Mouse (Mus musculus) heart, adult 8-10 months (tissue): ENCODE results near the gene Lsm11. TPM values are rescaled to one million over a fixed set of nuclear protein-coding genes. Genes with fewer than 3 reads are reported as not detected.
A peak's percentile ranks its signal among the peaks of the same experiment; 100 is the strongest.

Experiments
- DNase-seq: peaks from one replicate; pipeline ENCODE4 v3.0.0; 2022; ENCODE audit warnings: low spot score
- total RNA-seq, 4 experiments: library from RNA; stranded (reverse); gene quantifications; 2 replicates each; pipeline ENCODE4 v1.2.4; 2022

The Lsm11 gene
- total RNA-seq, 4 experiments from 2014 or later, result 2.1 to 3.5 (median 3.1) TPM

DNA sequence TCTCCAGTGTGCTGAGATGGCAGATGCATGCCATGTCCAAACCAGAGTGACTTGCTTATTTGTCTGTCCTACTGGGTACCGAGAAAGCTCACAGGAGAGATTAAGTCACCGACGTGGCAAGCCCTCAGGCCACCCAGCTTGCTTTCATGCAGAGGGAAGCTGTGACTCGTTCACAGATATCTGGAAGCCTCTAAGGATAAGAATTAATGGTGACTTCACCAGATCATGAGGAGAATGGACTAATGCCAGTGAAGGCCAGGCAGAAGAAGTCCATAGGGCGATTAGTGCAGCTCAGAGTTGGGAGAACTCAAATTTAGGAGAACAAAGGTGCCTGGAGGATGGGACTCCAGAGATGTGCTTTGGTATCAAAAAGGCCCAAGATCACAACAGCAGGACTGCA, 17.3 kb downstream of the Lsm11 start:
- no peak for DNase-seq

DNA sequence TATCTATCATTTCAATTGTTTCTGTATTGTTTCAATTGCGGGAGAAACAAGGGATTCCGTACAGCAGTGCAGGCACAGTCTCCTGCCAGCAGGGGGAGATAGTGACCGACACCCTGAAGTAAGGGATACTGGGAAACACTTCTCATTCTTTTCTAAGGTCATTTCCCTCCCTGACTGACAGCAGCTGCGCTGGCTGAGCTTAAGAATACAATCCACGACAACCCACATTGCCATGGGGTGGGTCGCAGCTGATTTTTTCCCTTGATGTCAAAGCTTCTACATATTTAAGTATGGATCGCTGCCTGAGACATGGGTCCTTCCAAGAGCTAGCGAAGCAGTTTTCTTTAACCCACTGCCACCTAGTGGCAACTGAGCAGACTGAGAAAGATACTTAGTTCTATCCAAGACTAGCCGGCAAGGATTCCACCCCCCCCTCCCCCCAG, 18.1 kb downstream of the Lsm11 start:
- peak; percentile 79 for DNase-seq

DNA sequence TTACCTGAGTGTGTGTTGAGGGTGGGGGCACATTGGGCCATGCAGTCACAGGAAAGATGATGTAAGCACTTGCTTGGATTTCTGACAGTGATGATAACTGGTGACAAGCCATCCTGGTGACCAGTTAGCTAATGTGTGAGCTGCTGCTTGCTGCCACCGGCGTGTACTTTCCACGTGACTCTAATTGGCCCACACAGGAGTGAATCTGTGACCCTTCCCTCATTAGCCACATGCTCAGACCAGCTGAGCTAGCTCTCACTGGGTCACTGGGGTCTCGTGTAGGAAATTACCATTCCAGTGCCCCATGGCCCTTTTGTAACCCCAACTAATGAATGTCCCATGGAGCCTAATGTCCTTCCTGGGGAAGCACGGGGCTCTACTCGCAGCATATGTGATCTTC, 19.3 kb downstream of the Lsm11 start:
- no peak for DNase-seq

DNA sequence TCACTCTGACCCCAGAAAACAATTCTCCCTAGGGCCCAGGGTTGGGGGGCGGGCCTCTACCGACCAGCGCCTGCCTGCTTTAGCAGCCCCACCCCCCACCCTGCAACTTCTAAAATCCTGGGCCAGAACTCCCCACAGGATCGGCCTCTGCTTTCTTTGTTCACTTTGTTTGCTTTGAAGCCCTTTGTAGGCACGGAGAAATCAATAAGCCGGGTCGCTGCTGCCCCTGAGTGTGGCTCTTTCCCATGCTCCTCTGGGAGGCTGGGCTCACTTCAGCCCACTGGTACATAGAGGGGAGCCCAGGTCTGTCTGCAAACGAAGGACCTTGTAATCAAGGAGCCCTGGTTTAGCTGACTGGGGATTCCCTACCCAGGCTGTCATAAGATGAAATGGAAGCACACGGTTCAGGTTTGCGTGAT, 23.2 kb downstream of the Lsm11 start:
- no peak for DNase-seq

DNA sequence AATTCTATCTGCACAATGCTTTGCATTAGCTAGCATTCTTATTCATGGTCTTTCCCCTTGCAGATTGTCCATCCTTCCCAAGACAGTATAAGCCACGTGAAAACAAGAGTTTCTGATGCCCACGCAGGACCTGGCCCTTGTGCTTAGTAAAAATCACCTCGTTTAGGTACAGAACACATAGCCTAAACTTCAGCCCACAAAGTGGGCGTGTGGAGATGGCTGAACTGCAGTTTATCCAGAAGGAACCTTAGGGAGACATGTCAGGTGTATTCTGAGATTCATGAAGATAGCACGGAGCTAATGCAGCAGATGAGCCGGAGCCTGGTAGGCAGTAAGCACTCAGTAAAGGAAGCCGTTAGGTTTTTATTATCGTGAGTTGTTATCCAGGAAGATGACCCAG, 23.7 kb downstream of the Lsm11 start:
- DNase-seq, result no peak

DNA sequence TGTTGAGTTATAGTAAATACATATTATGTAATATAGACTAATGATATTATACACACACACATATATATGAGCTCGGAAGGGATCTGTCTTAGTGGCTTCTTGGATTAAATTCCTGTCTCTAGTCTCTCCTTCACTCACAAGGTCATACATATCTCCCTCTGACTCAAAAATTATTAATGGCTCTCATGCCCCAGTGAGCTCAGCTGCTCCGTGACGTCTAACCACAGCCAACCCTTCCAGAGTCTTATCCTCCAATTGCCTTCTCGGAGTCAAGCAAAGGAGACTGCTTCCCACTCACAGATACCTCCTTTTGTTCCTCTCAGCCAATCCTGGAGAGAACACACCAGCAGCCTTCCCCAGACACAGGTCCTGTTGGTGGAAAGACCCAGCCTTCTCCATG, 25.9 kb downstream of the Lsm11 start:
- DNase-seq, result no peak

DNA sequence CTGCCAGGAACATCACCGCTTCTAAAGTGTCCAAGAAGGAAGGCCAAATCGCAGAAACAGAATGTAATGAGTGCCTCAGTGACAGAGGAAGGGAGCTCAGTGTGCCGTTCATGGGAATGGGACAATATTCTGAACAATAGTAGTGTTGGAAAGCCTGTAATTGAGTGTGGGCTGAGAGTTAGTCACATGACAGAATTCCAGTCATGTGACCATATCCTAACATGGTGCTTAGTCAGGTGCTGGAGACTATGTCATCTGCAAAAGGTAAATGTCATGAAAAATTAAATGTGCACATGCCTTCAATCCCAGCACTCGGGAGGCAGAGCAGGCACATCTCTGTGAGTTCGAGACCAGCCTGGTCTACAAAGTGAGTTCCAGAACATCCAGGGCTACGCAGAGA, 26.7 kb downstream of the Lsm11 start:
- no peak for DNase-seq

DNA sequence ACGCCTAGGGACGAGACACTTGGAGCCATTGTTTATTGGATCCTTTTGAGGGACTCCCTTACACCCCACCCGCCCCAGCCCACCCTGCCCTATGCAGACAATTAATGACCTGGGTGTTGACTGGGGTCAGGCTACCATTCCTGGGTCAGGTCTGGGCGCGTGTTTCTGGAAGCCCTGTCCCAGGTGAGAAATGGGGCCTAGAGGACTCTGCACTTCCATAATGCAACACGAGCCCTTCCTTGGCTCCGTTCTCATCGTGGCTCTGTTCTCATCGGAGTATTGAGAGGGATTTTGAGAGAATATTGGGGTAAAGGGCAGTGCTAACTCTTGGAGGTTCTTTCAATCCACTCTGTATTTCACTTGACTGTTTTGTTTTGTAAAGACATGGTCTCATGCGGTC, 28.5 kb downstream of the Lsm11 start:
- DNase-seq, result no peak

DNA sequence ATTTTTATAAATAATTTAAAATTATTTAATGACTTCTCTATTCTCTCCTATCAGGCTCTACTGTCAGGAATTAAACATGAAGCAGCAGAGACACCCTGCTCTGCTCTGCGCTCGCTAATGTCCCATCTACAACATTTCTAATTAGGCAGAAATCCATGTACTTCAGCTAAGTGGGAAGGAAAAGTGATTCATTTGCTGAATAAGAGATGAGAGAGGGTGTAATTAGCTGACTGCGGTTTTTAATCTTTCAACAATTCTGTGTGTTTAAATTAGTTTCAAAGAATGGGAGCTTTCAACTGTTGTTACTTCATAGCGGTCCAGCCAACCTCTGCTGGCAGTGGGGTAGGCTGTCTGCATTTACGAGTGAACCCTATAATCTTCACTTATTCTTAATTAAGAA, 34.0 kb downstream of the Lsm11 start:
- DNase-seq, result no peak

DNA sequence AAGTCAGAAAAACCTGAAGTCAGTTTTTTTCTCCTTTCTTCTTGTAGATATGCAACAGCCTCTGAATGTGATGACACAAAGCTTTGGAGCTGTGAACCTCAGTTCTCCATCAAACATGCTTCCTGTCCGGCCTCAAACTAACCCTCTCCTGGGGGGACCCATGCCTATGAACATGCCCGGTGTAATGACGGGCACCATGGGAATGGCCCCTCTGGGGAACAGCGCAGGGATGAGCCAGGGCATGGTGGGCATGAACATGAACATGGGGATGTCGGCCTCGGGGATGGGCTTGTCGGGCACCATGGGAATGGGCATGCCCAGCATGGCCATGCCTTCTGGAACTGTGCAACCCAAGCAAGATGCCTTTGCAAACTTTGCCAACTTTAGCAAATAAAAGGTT, 35.8 kb downstream of the Lsm11 start:
- no peak for DNase-seq

DNA sequence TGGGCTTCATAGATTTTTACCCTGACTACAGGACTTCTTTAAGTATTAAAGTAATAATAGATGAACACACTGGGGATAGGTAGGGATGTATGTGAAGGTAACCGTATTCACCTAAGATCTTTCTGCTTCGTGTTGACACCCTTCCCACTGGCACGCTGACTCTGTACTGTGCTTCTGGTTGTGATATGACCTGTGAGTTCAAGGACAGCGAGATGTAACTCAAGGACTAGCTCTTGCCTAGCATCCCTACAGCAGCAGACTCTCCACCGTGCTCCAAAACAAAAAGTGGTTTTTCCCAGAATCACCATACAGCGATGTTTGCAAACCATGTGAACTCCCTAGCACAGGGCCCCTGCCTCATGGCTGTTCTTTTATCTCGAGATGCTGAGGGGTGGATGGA, 36.7 kb downstream of the Lsm11 start:
- DNase-seq, result no peak

DNA sequence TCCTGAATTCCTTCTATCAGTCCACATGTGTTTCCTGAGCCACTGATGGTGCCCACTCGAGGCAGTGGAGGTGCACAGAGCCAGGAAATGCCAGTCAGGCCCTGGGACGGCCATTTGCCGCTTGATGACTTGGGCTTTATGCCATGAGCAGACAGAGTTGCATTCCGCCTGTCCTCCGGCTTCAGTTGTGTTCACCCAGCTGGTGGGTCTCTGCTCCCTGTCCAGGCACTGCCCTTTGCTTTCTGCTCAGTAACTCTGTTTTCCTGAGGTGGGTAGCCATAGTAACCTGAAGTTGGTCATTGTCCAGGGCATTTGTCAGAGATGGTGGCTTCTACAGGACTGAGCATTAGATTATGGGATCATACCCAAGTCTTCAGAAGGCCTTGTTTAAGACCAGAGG, 37.4 kb downstream of the Lsm11 start:
- DNase-seq, result no peak

DNA sequence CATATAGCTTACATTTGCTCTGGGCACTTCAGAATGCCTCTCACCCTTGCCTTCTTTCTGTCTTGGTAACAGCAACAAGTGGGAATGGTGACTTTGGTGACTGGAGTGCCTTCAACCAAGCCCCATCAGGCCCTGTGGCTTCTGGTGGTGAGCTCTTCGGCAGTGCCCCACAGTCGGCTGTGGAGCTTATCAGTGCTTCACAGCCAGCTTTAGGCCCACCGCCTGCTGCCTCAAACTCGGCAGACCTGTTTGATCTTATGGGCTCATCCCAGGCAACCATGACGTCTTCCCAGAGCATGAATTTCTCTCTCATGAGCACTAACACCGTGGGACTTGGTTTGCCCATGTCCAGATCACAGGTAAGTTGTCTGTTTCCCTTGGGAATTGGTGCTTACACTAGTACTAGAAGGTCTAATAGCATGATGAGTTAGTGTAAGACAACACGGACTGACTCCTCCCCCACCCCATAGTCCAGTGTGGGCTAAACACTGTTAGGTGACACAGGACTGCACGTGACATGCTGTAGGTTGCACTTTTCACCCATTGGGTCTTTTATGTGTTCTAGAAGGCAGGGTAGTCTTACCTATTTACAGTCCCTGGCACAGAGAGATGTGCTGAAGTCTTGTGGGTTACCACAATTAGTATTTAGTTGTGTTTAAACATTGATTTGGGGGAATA, 38.5 kb downstream of the Lsm11 start:
- no peak for DNase-seq

DNA sequence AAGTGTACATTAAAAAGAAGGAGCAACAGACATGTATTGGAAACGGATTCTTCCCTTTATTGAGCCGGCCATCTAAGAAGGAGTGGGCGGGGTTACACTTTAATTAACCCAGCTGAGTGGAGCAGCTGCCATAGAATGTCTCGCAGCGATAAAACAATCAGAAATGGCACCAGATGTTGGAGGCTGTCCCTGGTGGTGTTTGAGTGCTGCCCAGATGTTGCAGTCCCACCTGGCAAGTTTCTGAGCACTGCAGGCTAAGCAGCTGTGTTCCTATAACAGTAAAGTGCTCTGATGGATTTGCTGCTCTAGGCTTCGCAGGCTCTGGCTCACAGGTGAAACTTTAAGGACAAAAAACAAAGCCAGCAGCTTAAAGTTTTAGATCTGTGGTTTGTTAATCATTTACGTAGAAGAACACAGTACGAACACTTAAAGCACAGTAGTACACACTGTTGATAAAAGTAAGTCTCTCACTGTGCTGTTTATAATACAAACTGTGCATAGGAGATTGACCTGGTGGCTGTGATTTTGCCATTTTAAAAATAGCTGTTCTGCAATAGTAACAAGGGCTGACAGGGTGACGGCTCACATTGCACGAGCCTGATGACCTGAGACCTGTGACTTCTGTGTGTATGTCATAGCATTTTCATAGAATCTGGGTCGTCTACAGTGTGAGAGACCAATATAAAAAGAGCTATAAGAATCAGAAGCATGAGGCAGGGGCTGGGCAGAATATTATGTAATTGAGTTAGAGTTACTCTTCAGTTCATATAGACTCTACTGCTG, 44.3 kb downstream of the Lsm11 start:
- DNase-seq, result peak; percentile 38

DNA sequence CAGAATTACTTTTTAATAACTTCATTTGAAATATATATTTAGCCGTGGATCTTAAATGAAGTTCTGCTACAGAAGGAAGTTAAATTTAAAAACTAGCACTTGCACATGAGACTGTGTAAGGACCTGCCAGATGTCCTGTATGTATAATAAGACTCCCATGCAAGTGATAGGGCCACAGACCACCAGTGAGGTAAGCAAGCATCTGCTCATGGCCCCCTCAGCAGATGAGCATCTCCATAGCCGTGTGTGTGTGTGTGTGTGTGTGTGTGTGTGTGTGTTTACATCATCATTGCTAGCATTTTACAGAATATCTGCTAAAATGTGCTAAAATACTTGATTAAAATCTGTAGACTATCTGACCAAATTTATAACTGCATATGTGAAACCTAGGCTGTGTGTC, 47.3 kb downstream of the Lsm11 start:
- no peak for DNase-seq

DNA sequence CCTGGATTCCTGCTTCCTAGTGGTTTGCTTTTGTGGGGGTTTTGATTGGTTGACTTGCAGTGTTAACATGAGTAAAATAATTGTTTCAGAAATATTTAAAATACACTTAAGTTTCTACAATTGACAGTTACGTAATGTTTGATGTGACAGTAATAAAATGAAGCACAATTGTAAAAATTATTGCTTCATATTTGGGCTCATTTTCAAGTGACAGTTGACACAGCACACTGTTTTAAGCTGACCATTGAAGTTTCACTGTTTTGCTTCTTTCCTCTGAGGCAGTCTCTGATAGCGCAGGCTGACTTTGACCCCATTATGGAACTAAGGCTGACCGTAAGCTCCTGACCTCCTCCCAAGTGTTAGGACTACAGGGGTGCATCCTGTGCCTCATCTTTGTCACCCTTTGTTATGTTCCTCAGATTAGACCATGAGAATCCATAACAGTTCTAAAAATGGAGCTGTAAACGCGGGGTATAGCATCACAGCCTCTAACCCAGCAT, 51.8 kb downstream of the Lsm11 start:
- DNase-seq, result no peak

DNA sequence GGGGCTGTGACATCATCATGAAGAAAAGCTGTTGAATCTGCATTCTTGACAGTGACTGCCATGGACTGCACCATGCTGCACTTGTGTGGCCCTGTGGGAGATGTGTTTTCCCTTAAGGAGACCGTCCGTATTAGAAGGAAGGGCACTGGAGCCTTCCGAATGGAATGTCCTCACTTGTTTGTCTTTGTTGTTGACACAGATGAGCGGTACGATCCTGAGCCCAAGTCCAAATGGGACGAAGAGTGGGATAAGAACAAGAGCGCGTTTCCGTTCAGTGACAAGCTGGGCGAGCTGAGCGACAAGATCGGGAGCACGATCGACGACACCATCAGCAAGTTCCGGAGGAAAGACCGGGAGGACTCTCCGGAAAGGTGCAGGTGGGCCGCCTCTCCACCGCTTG, 54.3 kb downstream of the Lsm11 start:
- DNase-seq, result no peak

DNA sequence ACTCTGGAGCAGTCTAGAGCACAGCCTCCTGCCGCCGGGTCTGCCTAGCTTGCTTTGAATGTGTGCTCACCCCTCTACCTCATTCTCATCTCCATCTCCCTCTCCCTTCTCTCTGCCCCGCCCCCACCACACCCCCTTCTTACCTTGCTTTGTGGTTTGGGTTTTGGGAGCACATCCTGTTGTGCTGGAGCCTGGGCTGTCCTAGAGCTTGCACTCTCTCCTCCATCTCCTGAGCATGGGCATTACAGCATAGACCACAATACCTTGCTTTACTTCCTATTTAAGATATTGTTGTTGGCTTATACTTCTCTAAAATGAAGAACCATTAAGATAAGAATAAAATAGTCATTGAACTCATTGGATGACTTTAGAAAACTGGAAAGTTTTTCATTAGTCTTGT, 54.8 kb downstream of the Lsm11 start:
- no peak for DNase-seq

DNA sequence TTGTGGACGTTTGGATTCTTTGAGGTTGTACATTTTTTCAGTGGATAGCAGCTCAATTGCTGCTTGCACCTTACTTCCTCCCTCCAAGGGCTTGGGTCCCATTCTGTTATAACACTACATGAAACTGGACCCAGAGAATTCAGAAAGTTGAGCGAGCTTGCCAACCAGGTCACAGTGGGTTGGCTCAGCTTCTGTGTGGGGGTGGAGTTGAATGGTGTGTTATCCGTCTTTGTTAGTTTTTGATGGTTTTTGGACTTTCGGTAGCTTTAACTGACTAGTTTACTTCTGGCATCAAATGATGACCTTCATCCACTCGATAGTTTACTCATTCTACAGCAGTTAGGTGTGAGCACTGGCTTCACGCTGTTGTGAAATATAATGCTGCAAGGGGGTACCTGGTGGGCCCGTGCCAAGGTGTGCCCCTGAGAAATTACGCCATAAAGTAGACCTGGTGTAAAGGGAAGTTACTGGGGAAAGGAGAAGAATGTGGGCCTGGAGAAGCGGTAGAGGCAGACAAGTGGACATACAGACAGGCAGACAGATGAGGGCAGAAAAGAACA, 56.2 kb downstream of the Lsm11 start:
- no peak for DNase-seq

DNA sequence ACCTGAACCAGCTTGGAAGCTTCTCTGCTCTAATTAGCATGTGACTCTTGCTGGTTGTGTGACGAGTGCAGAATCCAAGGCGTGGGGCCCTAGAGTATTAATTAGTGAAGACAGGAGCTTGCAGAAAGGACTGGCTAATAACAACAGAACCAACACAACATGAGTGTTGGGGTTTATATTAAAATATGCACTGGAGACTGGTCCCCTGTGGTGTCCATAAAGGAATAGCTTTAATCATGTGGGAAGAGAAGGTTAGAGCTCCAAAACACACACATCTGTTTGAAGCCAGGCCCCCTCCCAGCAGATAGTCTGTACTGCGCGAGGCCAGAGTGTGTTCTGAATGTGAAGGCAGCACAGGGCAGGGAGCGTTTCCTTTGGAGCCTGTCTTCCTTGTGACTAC, 58.1 kb downstream of the Lsm11 start:
- no peak for DNase-seq

DNA sequence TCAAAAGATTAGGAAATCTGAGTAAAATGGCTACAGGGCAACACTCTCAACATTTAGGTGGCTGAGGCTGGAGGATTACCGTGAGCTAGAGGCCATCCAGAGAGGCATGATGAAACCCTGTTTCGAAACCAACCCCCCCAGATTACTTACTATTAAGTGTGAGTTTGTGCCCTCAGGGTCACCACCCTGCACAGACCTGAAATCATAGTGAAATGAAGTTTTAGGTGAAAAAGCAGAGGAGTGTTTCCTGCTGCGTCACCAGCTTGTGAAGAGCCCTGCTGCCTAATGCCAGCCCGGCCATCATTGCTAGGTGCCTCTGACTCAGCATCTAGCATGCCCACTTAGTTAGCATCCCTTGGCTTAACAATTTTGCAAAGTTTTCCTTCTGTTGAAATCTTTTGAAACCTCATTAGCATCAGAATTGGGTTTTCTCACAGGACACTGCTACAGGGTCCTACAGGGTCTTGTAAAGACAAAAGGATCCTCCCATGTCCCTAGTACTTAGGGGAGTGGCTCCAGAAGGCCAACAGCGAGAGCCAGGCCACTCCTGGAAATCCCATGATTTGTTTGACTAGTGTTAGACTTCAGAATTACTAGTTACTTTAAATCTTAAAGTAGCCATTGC, 59.0 kb downstream of the Lsm11 start:
- DNase-seq, result no peak

DNA sequence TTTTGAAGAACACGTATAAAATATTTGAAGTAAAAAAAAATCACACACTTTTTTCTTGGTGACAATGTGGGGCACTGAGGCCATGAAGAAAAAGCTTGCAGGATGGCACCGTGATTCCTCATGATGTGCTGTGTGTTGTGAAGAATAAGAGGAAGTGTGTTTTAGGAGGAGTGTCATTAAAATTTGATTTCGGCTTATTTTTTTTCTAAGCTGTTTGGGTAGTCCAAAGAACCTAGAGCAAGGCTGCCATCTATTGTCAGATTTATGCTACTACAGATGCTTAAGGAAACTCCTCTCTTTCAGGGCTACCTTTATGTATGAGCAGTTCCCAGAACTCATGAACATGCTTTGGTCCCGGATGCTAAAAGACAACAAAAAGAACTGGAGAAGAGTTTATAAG, 60.7 kb downstream of the Lsm11 start:
- DNase-seq, result peak; percentile 58
